Mouse (Mus musculus) heart, embryonic 11.5 days (tissue): ENCODE measurements around the gene Dlg1. TPM values are rescaled to one million over a fixed set of nuclear protein-coding genes. Genes with fewer than 3 reads are reported as not detected.
A peak's percentile ranks its signal among the peaks of the same experiment; 100 is the strongest.

Experiments
- ATAC-seq: fragments of 200-750 bp; cut with Nextera tagmentation; replicated peaks from 2 replicates; pipeline ENCODE4 v1.8.0; 2017; ENCODE audit warnings: moderate library complexity; ENCODE audit not compliant: insufficient number of reproducible peaks, low FRiP score, low TSS enrichment
- H3K27ac ChIP-seq: fragments of 300-500 bp; sonication (generic); 2 replicates; pipeline ENCODE4 v1.5.1; 2014; ENCODE audit warnings: mild to moderate bottlenecking, low read depth, low read length
- H3K27me3 ChIP-seq: fragments of 300-500 bp; sonication (generic); 2 replicates; pipeline ENCODE4 v1.6.1; 2014; ENCODE audit warnings: mild to moderate bottlenecking, low read length, mixed read lengths; ENCODE audit not compliant: control insufficient read depth, insufficient read depth
- H3K36me3 ChIP-seq: fragments of 300-500 bp; sonication (generic); 2 replicates; pipeline ENCODE4 v1.6.1; 2014; ENCODE audit warnings: mild to moderate bottlenecking, low read length, moderate library complexity, mixed read lengths; ENCODE audit not compliant: control insufficient read depth, insufficient read depth
- H3K4me1 ChIP-seq: fragments of 300-500 bp; sonication (generic); 2 replicates; pipeline ENCODE4 v1.6.1; 2014; ENCODE audit warnings: low read length; ENCODE audit not compliant: control insufficient read depth, insufficient read depth
- H3K4me2 ChIP-seq: fragments of 300-500 bp; sonication (generic); 2 replicates; pipeline ENCODE4 v1.6.1; 2014; ENCODE audit warnings: mild to moderate bottlenecking, moderate library complexity
- H3K4me3 ChIP-seq: fragments of 300-500 bp; sonication (generic); 2 replicates; pipeline ENCODE4 v1.5.1; 2014; ENCODE audit warnings: low read depth, low read length
- H3K9ac ChIP-seq: fragments of 300-500 bp; sonication (generic); 2 replicates; pipeline ENCODE4 v1.6.1; 2014; ENCODE audit warnings: mild to moderate bottlenecking, low read depth, low read length, moderate library complexity
- H3K9me3 ChIP-seq: fragments of 300-500 bp; sonication (generic); replicated peaks from 2 replicates; pipeline ENCODE4 v1.6.1; 2016; ENCODE audit warnings: low read length; ENCODE audit not compliant: control insufficient read depth
- WGBS: fragments of 180-500 bp; shearing (Covaris S2); extraction: QIAGEN DNeasy Blood & Tissue Kit; methylation state at CpG from one replicate; pipeline ENCODE4 v1.1.7; 2014; ENCODE audit not compliant: insufficient replicate concordance; 5-methylcytosine and 5-hydroxymethylcytosine counted together
- polyA plus RNA-seq: library from polyadenylated mRNA; unstranded; fragments of >200 nt; fragmentation: Nextera tagmentation; extraction: Ambion mirVana; gene quantifications from 2 replicates; pipeline ENCODE4 v1.2.1, GENCODE M21; 2014

The Dlg1 gene
- polyA plus RNA-seq, 1 experiment from 2014 or later = 25.4 TPM

DNA sequence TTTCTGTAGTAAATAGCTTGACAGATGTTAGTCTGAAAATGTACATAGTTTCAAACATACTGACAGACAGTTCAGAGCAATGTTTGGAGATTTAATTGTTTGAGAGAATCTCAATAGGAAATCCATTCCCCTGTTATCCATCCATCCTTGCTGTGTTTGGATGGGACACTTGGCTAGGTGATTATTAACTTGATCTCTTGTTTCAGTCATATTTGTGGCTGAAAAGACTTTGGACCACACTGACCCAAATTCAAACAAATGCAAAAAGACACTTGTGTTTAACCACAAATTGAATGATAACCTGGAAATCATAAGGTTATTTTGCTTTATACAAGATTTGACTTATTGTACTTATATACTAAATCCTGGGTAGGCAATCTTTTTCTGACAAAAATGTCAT, 24.5 kb downstream of the Dlg1 start:
- no peak overlapping the region for H3K9ac ChIP-seq
- no peak overlapping the region for H3K4me2 ChIP-seq
- no peaks in the 10 kb centered on the region for H3K4me1 ChIP-seq
- ATAC-seq = no peak
- H3K27ac ChIP-seq = no peak overlapping the region
- no peaks in the 10 kb centered on the region for H3K27me3 ChIP-seq
- H3K36me3 ChIP-seq = no peaks in the 10 kb centered on the region
- no peak overlapping the region for H3K4me3 ChIP-seq
- H3K9me3 ChIP-seq = no peaks in the 10 kb centered on the region

DNA sequence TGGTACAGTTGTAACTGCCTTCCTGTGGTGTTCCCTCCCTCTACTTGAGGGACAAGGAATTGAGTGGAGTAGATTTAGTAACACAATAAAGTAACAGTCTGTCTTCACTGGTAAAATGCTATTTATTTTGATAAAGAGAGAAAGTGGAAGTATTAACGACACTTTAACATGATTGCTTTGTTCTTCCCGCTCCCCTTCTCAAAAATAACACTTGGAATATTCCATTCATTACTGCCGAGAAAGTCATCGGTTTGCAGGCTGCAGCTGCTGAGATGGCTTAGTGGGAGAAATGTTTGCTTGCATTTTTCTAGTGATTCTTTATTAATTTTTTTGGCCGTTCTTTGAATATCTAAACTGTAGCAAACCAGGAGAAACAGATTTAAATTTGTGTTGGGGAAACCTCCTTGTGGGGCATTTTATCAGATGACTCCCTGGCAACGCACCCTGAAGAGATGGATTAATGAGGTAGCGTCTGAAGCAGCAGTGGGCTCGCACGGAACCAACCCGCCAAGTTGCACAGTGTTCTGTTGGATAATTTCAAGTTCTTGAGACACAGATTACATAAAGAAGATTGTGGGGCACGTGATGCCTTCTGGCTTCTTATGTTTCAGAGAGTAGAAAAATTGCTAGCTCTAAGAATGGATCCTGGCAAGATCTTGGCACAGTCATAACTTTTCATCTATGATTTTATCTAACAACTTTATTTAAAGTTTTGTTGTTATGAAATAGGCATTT, 32.2 kb downstream of the Dlg1 start:
- H3K36me3 ChIP-seq = no peaks in the 10 kb centered on the region
- H3K4me3 ChIP-seq = no peak overlapping the region
- 69% methylated on average over 11 of the region's 11 CpGs for WGBS
- H3K4me1 ChIP-seq = peaks cover 17% of the 10 kb centered on the region; the same call in 1 of the 2 replicates
- no peak overlapping the region for H3K9ac ChIP-seq
- no peak overlapping the region for H3K4me2 ChIP-seq
- no peak overlapping the region for H3K27ac ChIP-seq
- no peaks in the 10 kb centered on the region for H3K27me3 ChIP-seq
- ATAC-seq = no peak
- no peaks in the 10 kb centered on the region for H3K9me3 ChIP-seq

DNA sequence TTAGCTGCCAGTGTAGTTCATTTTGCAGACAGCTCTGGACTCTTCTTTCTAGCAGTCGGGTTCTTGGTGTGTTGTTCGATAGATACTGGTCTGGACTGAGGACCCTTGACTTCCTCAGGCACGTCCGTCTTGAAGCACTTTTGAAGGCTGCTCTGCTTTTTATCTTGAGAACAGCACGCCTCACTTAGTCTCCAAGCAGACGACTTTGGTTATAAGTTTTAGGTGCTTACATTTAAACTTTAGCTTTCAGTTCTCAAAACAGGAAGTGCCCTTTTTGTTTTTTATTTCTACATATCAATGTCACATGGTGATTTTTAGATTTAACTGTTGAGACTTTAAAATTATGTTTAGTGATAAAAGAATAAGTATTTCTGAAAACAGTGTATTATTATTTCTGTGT, 33.1 kb downstream of the Dlg1 start:
- no peaks in the 10 kb centered on the region for H3K9me3 ChIP-seq
- ATAC-seq = no peak
- no peaks in the 10 kb centered on the region for H3K27me3 ChIP-seq
- H3K9ac ChIP-seq = peak overlapping the region; percentile 36; the same call in 1 of the 2 replicates
- peak overlapping the region; percentile 14; the same call in 1 of the 2 replicates for H3K4me2 ChIP-seq
- H3K36me3 ChIP-seq = no peaks in the 10 kb centered on the region
- H3K4me3 ChIP-seq = no peak overlapping the region
- WGBS = 15% methylated on average over 6 of the region's 6 CpGs
- H3K4me1 ChIP-seq = peaks cover 17% of the 10 kb centered on the region; the same call in 1 of the 2 replicates
- no peak overlapping the region; the same call in 1 of the 2 replicates for H3K27ac ChIP-seq

DNA sequence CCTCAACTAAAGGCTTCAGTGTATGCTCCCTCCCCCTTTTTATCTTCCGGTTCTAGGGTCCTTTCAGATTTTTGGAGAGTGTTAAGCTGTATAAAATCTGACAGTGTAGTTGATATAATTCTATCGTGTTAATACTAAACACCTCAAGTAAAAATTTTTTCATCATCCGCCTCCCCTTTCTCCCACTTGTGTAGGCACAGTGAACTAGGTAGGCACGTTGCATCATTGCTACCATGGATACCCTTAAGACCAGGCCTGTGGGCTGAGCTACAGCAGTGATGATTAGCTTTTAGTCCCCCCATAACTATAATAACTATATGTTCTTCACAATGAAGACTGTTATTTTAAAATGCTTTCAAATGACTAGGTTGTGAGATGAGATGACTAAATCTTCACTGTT, 34.1 kb downstream of the Dlg1 start:
- WGBS = 80% methylated on average over 4 of the region's 4 CpGs
- no peaks in the 10 kb centered on the region for H3K36me3 ChIP-seq
- ATAC-seq = no peak

DNA sequence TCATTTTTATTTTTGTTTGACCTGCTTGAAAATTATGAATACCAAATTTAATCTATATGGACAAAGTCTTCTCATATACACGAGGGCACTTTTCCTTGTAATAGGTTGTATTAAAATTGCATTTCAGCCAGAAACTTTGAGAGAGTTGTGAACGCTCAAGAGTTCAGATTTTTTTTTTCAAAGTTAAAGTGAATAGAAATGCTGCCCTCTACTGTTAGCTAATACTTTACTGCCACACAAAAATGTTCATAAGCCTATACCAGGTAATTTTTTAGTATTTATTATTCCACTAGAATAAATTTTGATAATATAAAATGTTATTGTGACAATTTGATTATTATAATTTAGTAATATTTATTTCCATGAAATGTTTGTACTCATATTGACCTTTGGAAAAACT, 42.0 kb downstream of the Dlg1 start:
- no peak overlapping the region for H3K4me2 ChIP-seq
- H3K9ac ChIP-seq = no peak overlapping the region
- ATAC-seq = no peak
- no peaks in the 10 kb centered on the region for H3K36me3 ChIP-seq
- 30% methylated on average over 2 of the region's 2 CpGs for WGBS
- H3K9me3 ChIP-seq = no peaks in the 10 kb centered on the region
- H3K27me3 ChIP-seq = no peaks in the 10 kb centered on the region
- no peaks in the 10 kb centered on the region for H3K4me1 ChIP-seq
- no peak overlapping the region for H3K27ac ChIP-seq
- no peak overlapping the region for H3K4me3 ChIP-seq

More for the DNA sequence above, 34.1 kb downstream of the Dlg1 start:
- no peak overlapping the region for H3K4me3 ChIP-seq
- peaks cover 17% of the 10 kb centered on the region; the same call in 1 of the 2 replicates for H3K4me1 ChIP-seq
- no peak overlapping the region for H3K4me2 ChIP-seq
- H3K9me3 ChIP-seq = no peaks in the 10 kb centered on the region
- no peaks in the 10 kb centered on the region for H3K27me3 ChIP-seq
- no peak overlapping the region for H3K27ac ChIP-seq
- H3K9ac ChIP-seq = no peak overlapping the region

GRCm38 (mm10) chr16:31705904-31706303, 42.7 kb downstream of the Dlg1 start:
- Histone ChIP-seq H3K9me3 (no peaks in the 10 kb centered on the region), H3K36me3 (no peaks in the 10 kb centered on the region), H3K27me3 (no peaks in the 10 kb centered on the region), H3K4me3 (no peak overlapping the region), H3K4me1 (no peaks in the 10 kb centered on the region), H3K9ac (no peak overlapping the region), H3K4me2 (no peak overlapping the region), H3K27ac (no peak overlapping the region)
- WGBS = 90% methylated on average over 3 of the region's 3 CpGs
- ATAC-seq = no peak

- no peak overlapping the region for H3K27ac ChIP-seq
- H3K9me3 ChIP-seq = no peaks in the 10 kb centered on the region
- no peak overlapping the region for H3K4me3 ChIP-seq
- H3K9ac ChIP-seq = no peak overlapping the region
- 74% methylated on average over 3 of the region's 3 CpGs for WGBS
- H3K27me3 ChIP-seq = no peaks in the 10 kb centered on the region
- no peak for ATAC-seq
- H3K4me2 ChIP-seq = no peak overlapping the region
- no peaks in the 10 kb centered on the region for H3K36me3 ChIP-seq
- H3K4me1 ChIP-seq = peaks cover 7% of the 10 kb centered on the region; the same call in 1 of the 2 replicates
Observed at GRCm38 (mm10) chr16:31707326-31707725, 44.1 kb downstream of the Dlg1 start.

- Histone ChIP-seq H3K9ac (no peak overlapping the region), H3K4me2 (no peak overlapping the region), H3K36me3 (no peaks in the 10 kb centered on the region), H3K4me3 (no peak overlapping the region), H3K9me3 (no peaks in the 10 kb centered on the region), H3K27ac (no peak overlapping the region), H3K27me3 (no peaks in the 10 kb centered on the region), H3K4me1 (no peaks in the 10 kb centered on the region)
- no peak for ATAC-seq
- 100% methylated on average over 1 of the region's 1 CpGs for WGBS
Observed at GRCm38 (mm10) chr16:31722991-31723390, 59.7 kb downstream of the Dlg1 start.

DNA sequence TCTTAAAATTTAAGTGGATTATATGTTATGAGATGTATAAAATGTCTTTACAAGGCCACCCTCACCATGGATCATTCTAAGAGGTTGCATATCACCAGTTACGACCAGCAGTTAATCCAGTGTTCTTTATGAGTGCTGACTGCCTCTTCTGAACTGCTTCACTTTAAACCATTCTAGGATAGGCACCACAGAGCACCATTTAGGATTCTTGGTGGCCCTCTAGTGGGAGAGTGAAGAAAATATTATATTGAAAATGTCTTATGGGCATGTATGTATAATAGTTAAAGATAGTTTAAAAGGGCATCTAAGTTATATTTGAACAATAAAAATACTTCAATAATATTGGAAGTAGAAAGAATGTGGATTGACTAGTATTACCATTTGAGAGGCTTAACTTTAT, 60.9 kb downstream of the Dlg1 start:
- ATAC-seq = no peak
- WGBS = 32% methylated on average over 1 of the region's 1 CpGs
- no peak overlapping the region for H3K4me3 ChIP-seq

More for the DNA sequence above, 60.9 kb downstream of the Dlg1 start:
- Histone ChIP-seq H3K9ac (no peak overlapping the region), H3K4me2 (no peak overlapping the region), H3K36me3 (no peaks in the 10 kb centered on the region), H3K27me3 (no peaks in the 10 kb centered on the region), H3K9me3 (no peaks in the 10 kb centered on the region), H3K27ac (no peak overlapping the region), H3K4me1 (no peaks in the 10 kb centered on the region)
